Mouse (Mus musculus) midbrain, embryonic 11.5 days (tissue): ENCODE measurements around the gene Jmjd1c. TPM values are rescaled to one million over a fixed set of nuclear protein-coding genes. Genes with fewer than 3 reads are reported as not detected.

Experiments
- ATAC-seq: fragments of 200-750 bp; cut with Nextera tagmentation; 2 replicates; pipeline ENCODE4 v1.8.0; 2017; ENCODE audit warnings: moderate TSS enrichment, moderate library complexity; ENCODE audit not compliant: low FRiP score
- DNase-seq: peaks from one replicate; pipeline ENCODE4 v3.0.0; 2015; ENCODE audit warnings: low spot score; ENCODE audit errors: missing footprints
- H3K27ac ChIP-seq: fragments of 300-500 bp; sonication (generic); 2 replicates; pipeline ENCODE4 v1.5.1; 2014; ENCODE audit warnings: low read depth, low read length
- H3K27me3 ChIP-seq: fragments of 300-500 bp; sonication (generic); 2 replicates; pipeline ENCODE4 v1.6.1; 2014; ENCODE audit warnings: mild to moderate bottlenecking, low read length, moderate library complexity, mixed read lengths; ENCODE audit not compliant: control insufficient read depth, insufficient read depth
- H3K36me3 ChIP-seq: fragments of 300-500 bp; sonication (generic); 2 replicates; pipeline ENCODE4 v1.6.1; 2014; ENCODE audit warnings: mild to moderate bottlenecking, low read length, moderate library complexity, mixed read lengths; ENCODE audit not compliant: control insufficient read depth, insufficient read depth
- H3K4me1 ChIP-seq: fragments of 300-500 bp; sonication (generic); 2 replicates; pipeline ENCODE4 v1.6.1; 2014; ENCODE audit warnings: low read length; ENCODE audit not compliant: control insufficient read depth, insufficient read depth
- H3K4me2 ChIP-seq: fragments of 300-500 bp; sonication (generic); 2 replicates; pipeline ENCODE4 v1.6.1; 2014; ENCODE audit warnings: mild to moderate bottlenecking, moderate library complexity
- H3K4me3 ChIP-seq: fragments of 300-500 bp; sonication (generic); 2 replicates; pipeline ENCODE4 v1.5.1; 2014; ENCODE audit warnings: low read depth, low read length
- H3K9ac ChIP-seq: fragments of 300-500 bp; sonication (generic); 2 replicates; pipeline ENCODE4 v1.6.1; 2014; ENCODE audit warnings: low read length
- H3K9me3 ChIP-seq: fragments of 300-500 bp; sonication (generic); 2 replicates; pipeline ENCODE4 v1.6.1; 2016; ENCODE audit warnings: low read length; ENCODE audit not compliant: control insufficient read depth
- WGBS: fragments of 180-500 bp; shearing (Covaris S2); extraction: QIAGEN DNeasy Blood & Tissue Kit; methylation state at CpG from one replicate; pipeline ENCODE4 v1.1.7; 2014; 5-methylcytosine and 5-hydroxymethylcytosine counted together
- polyA plus RNA-seq: library from polyadenylated mRNA; unstranded; fragments of >200 nt; fragmentation: Nextera tagmentation; extraction: Ambion mirVana; gene quantifications from 2 replicates; pipeline ENCODE4 v1.2.1, GENCODE M21; 2014

Gene Jmjd1c
- polyA plus RNA-seq, 1 experiment from 2014 or later, result 46.9 TPM

GRCm38 (mm10) chr10:67296482-67297152, 200.7 kb downstream of the Jmjd1c start:
- H3K4me1 ChIP-seq, result no peaks in the 10 kb centered on the region
- H3K9ac ChIP-seq, result no peak overlapping the region
- DNase-seq (no peak), ATAC-seq (no peak)
- WGBS, result 87% methylated on average over 8 of the region's 8 CpGs
- no peak overlapping the region for H3K4me2 ChIP-seq
- H3K9me3 ChIP-seq, result no peaks in the 10 kb centered on the region
- H3K36me3 ChIP-seq, result no peaks in the 10 kb centered on the region
- H3K4me3 ChIP-seq, result no peak overlapping the region
- H3K27me3 ChIP-seq, result no peaks in the 10 kb centered on the region
- no peak overlapping the region for H3K27ac ChIP-seq

GRCm38 (mm10) chr10:67297175-67297855, 201.4 kb downstream of the Jmjd1c start:
- no peaks in the 10 kb centered on the region for H3K27me3 ChIP-seq
- no peak for DNase-seq
- H3K27ac ChIP-seq, result no peak overlapping the region
- no peaks in the 10 kb centered on the region for H3K36me3 ChIP-seq
- H3K4me2 ChIP-seq, result no peak overlapping the region
- no peaks in the 10 kb centered on the region for H3K9me3 ChIP-seq
- ATAC-seq, result no peak
- no peak overlapping the region for H3K4me3 ChIP-seq
- H3K4me1 ChIP-seq, result no peaks in the 10 kb centered on the region
- H3K9ac ChIP-seq, result no peak overlapping the region
- 95% methylated on average over 17 of the region's 17 CpGs for WGBS

- no peak for ATAC-seq
- no peak for DNase-seq
- Histone ChIP-seq H3K9me3 (no peaks in the 10 kb centered on the region), H3K4me2 (no peak overlapping the region), H3K9ac (no peak overlapping the region), H3K4me3 (no peak overlapping the region), H3K4me1 (no peaks in the 10 kb centered on the region), H3K27me3 (no peaks in the 10 kb centered on the region), H3K27ac (no peak overlapping the region), H3K36me3 (no peaks in the 10 kb centered on the region)
- WGBS, result 81% methylated on average over 5 of the region's 5 CpGs
Measured at GRCm38 (mm10) chr10:67298856-67299255, 202.9 kb downstream of the Jmjd1c start.

- no peak overlapping the region for H3K4me2 ChIP-seq
- H3K27me3 ChIP-seq, result no peaks in the 10 kb centered on the region
- no peak overlapping the region for H3K4me3 ChIP-seq
- WGBS, result 85% methylated on average over 4 of the region's 4 CpGs
- H3K36me3 ChIP-seq, result no peaks in the 10 kb centered on the region
- H3K27ac ChIP-seq, result no peak overlapping the region
- no peaks in the 10 kb centered on the region for H3K9me3 ChIP-seq
- no peak for ATAC-seq
- H3K9ac ChIP-seq, result no peak overlapping the region
- H3K4me1 ChIP-seq, result no peaks in the 10 kb centered on the region
- no peak for DNase-seq
Measured at GRCm38 (mm10) chr10:67299285-67299684, 203.4 kb downstream of the Jmjd1c start.

GRCm38 (mm10) chr10:67301046-67301445, 205.1 kb downstream of the Jmjd1c start:
- Histone ChIP-seq H3K27me3 (no peaks in the 10 kb centered on the region), H3K36me3 (no peaks in the 10 kb centered on the region), H3K27ac (no peak overlapping the region), H3K4me1 (no peaks in the 10 kb centered on the region), H3K9me3 (no peaks in the 10 kb centered on the region), H3K9ac (no peak overlapping the region), H3K4me2 (no peak overlapping the region), H3K4me3 (no peak overlapping the region)
- no peak for ATAC-seq
- 95% methylated on average over 6 of the region's 6 CpGs for WGBS
- DNase-seq, result peak; percentile 39

- ATAC-seq, result no peak
- no peaks in the 10 kb centered on the region for H3K27me3 ChIP-seq
Measured at GRCm38 (mm10) chr10:67302340-67302739, 206.4 kb downstream of the Jmjd1c start.

More at GRCm38 (mm10) chr10:67302340-67302739, 206.4 kb downstream of the Jmjd1c start:
- no peaks in the 10 kb centered on the region for H3K4me1 ChIP-seq
- no peaks in the 10 kb centered on the region for H3K36me3 ChIP-seq
- no peak overlapping the region for H3K4me2 ChIP-seq
- peak; percentile 82 for DNase-seq
- WGBS, result 51% methylated on average over 2 of the region's 2 CpGs
- H3K9ac ChIP-seq, result no peak overlapping the region
- H3K4me3 ChIP-seq, result no peak overlapping the region
- no peak overlapping the region for H3K27ac ChIP-seq
- no peaks in the 10 kb centered on the region for H3K9me3 ChIP-seq

Other genes with a start within 250 kb of the Jmjd1c start
- 37.5 and 38.9 TPM in 2 replicates for gene Reep3, start 820 bp downstream of the Jmjd1c start, polyA plus RNA-seq
- gene Nrbf2, start 189.2 kb downstream of the Jmjd1c start, polyA plus RNA-seq, result 43.6 and 51.1 TPM in 2 replicates